Mouse (Mus musculus) spleen, adult 2 months (tissue): ENCODE measurements at regions not wholly inside any gene's neighbourhood (a gene's known extent, or its start where the extent isn't known, plus 50 kb on each side); places are given as distances from the start of the nearest gene placed in this dataset.

Experiments used
- CTCF ChIP-seq: fragments of 200-500 bp; IDR thresholded peaks from 2 replicates; pipeline ENCODE4 v1.5.1; 2011; ENCODE audit warnings: mild to moderate bottlenecking, inconsistent platforms; ENCODE audit not compliant: insufficient read depth, insufficient read length, insufficient replicate concordance; ENCODE audit errors: extremely low read depth
- POLR2A ChIP-seq: fragments of 200-500 bp; IDR thresholded peaks from 2 replicates; pipeline ENCODE4 v1.6.1; 2011; ENCODE audit warnings: low read depth, low read length, inconsistent platforms

DNA sequence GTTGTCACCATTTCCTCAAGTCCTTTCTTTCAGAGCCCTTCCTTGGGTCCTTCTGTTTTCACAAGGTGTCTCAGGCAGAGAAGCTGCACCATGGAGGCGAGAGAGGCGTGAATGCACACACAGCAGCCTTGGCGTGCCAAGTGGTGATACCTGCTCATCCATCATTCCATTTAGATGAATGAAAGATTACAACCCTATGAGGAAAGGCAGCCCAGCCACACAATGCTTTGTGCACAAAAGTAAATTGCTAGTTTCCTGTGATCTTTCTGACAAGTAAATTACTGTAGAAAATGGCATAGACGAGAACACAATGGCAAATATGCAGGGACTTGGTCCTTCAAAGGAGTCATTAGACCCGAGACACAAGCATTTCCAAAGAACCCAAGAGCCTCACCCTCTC lies 101.4 kb downstream of the Rnd3 start:
- TF ChIP-seq POLR2A (no peak), CTCF (no peak)
